Mouse (Mus musculus) olfactory bulb, adult 2 months (tissue): Measurements from ENCODE around the gene Ang5.
"Not testable (repeated sequence)": the region's sequence is repeated elsewhere in the genome, so short reads cannot be mapped to it uniquely, and the experiment has no call there.

Experiments
- CTCF ChIP-seq: fragments of 200-500 bp; IDR thresholded peaks from 2 replicates; pipeline ENCODE4 v1.5.1; 2012; ENCODE audit warnings: low read depth, mild to moderate bottlenecking, low read length, moderate library complexity; ENCODE audit not compliant: insufficient read depth
- POLR2A ChIP-seq: fragments of 200-500 bp; IDR thresholded peaks from 2 replicates; pipeline ENCODE4 v1.6.1; 2012; ENCODE audit warnings: mild to moderate bottlenecking, low read depth, low read length, moderate library complexity; ENCODE audit not compliant: insufficient read depth

- TF ChIP-seq POLR2A, CTCF: not testable (repeated sequence)
Observed at GRCm38 (mm10) chr14:43932991-43933390, 23.9 kb upstream of the Ang5 start.
